Mouse (Mus musculus): ENCODE data around the gene Prrg2.
"Not testable (repeated sequence)": the region's sequence is repeated elsewhere in the genome, so short reads cannot be mapped to it uniquely, and the experiment has no call there.

- TF ChIP-seq CTCF, EP300 (IDR thresholded peaks at IDR 0.05; ENCODE audit: low read depth): not testable (repeated sequence)
Observed at GRCm38 (mm10) chr7:45095965-45096364, 33.5 kb upstream of the Prrg2 start.

Measured in liver, postnatal 0 days (tissue).